Mouse (Mus musculus): ENCODE results near the gene Mri1. TPM values are rescaled to one million over a fixed set of nuclear protein-coding genes. Genes with fewer than 3 reads are reported as not detected.

Mri1 gene
- polyA plus RNA-seq, 1 experiment from 2014 or later, result 72.4 TPM

GRCm38 (mm10) chr8:84208381-84209380 lies 48.4 kb downstream of the Mri1 start:
- no peak for ATAC-seq
- H3K36me3 ChIP-seq, result peaks cover 23% of the 10 kb centered on the region; the same call in 1 of the 2 replicates
- H3K4me1 ChIP-seq (replicated peaks), result peaks cover 22% of the 10 kb centered on the region
- H3K4me3 ChIP-seq (replicated peaks), result no peak overlapping the region
- no peak overlapping the region for H3K4me2 ChIP-seq (replicated peaks)
- no peaks in the 10 kb centered on the region for H3K9me3 ChIP-seq
- 63% methylated on average over 17 of the region's 17 CpGs for WGBS
- no peaks in the 10 kb centered on the region for H3K27me3 ChIP-seq (replicated peaks)
- no peak overlapping the region for H3K9ac ChIP-seq
- peak overlapping the region; percentile 48; the same call in 1 of the 2 replicates for H3K27ac ChIP-seq

- ATAC-seq, result no peak
- WGBS, result 56% methylated on average over 7 of the region's 7 CpGs
- H3K4me1 ChIP-seq (replicated peaks), result peaks cover 30% of the 10 kb centered on the region
- H3K4me2 ChIP-seq (replicated peaks), result no peak overlapping the region
- no peak overlapping the region for H3K4me3 ChIP-seq (replicated peaks)
- peak overlapping the region; percentile 21; the same call in 1 of the 2 replicates for H3K9ac ChIP-seq
- H3K36me3 ChIP-seq, result peaks cover 22% of the 10 kb centered on the region; the same call in 1 of the 2 replicates
- no peaks in the 10 kb centered on the region for H3K9me3 ChIP-seq
- peak overlapping the region; percentile 48 for H3K27ac ChIP-seq
- H3K27me3 ChIP-seq (replicated peaks), result no peaks in the 10 kb centered on the region
Observed at GRCm38 (mm10) chr8:84207811-84208210, 49.3 kb downstream of the Mri1 start.

GRCm38 (mm10) chr8:84206666-84207065 lies 50.5 kb downstream of the Mri1 start:
- Histone ChIP-seq H3K27ac (no peak overlapping the region), H3K27me3 (replicated peaks) (no peaks in the 10 kb centered on the region), H3K4me1 (replicated peaks) (peaks cover 40% of the 10 kb centered on the region)

GRCm38 (mm10) chr8:84205073-84205472 lies 52.1 kb downstream of the Mri1 start:
- WGBS, result 97% methylated on average over 5 of the region's 5 CpGs
- no peaks in the 10 kb centered on the region for H3K9me3 ChIP-seq
- H3K36me3 ChIP-seq, result 0 out of 2 replicates have a peak, but pooled peaks cover 8% of the 10 kb centered on the region
- H3K4me1 ChIP-seq (replicated peaks), result peaks cover 48% of the 10 kb centered on the region
- H3K4me2 ChIP-seq (replicated peaks), result no peak overlapping the region
- no peak overlapping the region for H3K27ac ChIP-seq
- no peak overlapping the region for H3K9ac ChIP-seq
- no peaks in the 10 kb centered on the region for H3K27me3 ChIP-seq (replicated peaks)
- ATAC-seq, result no peak
- H3K4me3 ChIP-seq (replicated peaks), result no peak overlapping the region

More at GRCm38 (mm10) chr8:84206666-84207065, 50.5 kb downstream of the Mri1 start:
- 96% methylated on average over 3 of the region's 3 CpGs for WGBS
- Histone ChIP-seq H3K4me3 (replicated peaks) (no peak overlapping the region), H3K36me3 (peaks cover 13% of the 10 kb centered on the region; the same call in 1 of the 2 replicates), H3K4me2 (replicated peaks) (no peak overlapping the region), H3K9ac (no peak overlapping the region), H3K9me3 (no peaks in the 10 kb centered on the region)
- no peak for ATAC-seq

- ATAC-seq, result peak; percentile 9
- Histone ChIP-seq H3K4me1 (replicated peaks) (peaks cover 54% of the 10 kb centered on the region), H3K27me3 (replicated peaks) (no peaks in the 10 kb centered on the region), H3K9me3 (no peaks in the 10 kb centered on the region), H3K9ac (peak overlapping the region; percentile 64), H3K4me2 (replicated peaks) (peak overlapping the region; percentile 94), H3K4me3 (replicated peaks) (peak overlapping the region; percentile 73), H3K27ac (peak overlapping the region; percentile 94), H3K36me3 (0 out of 2 replicates have a peak, but pooled peaks cover 4% of the 10 kb centered on the region)
- WGBS, result 48% methylated on average over 13 of the region's 13 CpGs
Observed at GRCm38 (mm10) chr8:84203975-84204772, 53.0 kb downstream of the Mri1 start.

- Histone ChIP-seq H3K4me2 (replicated peaks) (peak overlapping the region; percentile 94), H3K9ac (peak overlapping the region; percentile 64), H3K4me3 (replicated peaks) (peak overlapping the region; percentile 73), H3K4me1 (replicated peaks) (peaks cover 61% of the 10 kb centered on the region), H3K9me3 (no peaks in the 10 kb centered on the region), H3K36me3 (no peaks in the 10 kb centered on the region), H3K27ac (peak overlapping the region; percentile 94), H3K27me3 (replicated peaks) (no peaks in the 10 kb centered on the region)
- peak; percentile 52 for ATAC-seq
- WGBS, result 7% methylated on average over 34 of the region's 34 CpGs
Observed at GRCm38 (mm10) chr8:84202938-84203917, 53.9 kb downstream of the Mri1 start.

GRCm38 (mm10) chr8:84202466-84202865 lies 54.7 kb downstream of the Mri1 start:
- Histone ChIP-seq H3K27ac (peak overlapping the region; percentile 94), H3K4me2 (replicated peaks) (peak overlapping the region; percentile 94), H3K9ac (0 out of 2 replicates have a peak overlapping the region, but pooled peaks have one; percentile 12), H3K27me3 (replicated peaks) (no peaks in the 10 kb centered on the region), H3K4me1 (replicated peaks) (peaks cover 61% of the 10 kb centered on the region), H3K36me3 (no peaks in the 10 kb centered on the region), H3K4me3 (replicated peaks) (peak overlapping the region; percentile 73), H3K9me3 (no peaks in the 10 kb centered on the region)
- ATAC-seq, result no peak
- 78% methylated on average over 9 of the region's 9 CpGs for WGBS

- ATAC-seq, result no peak; the same call in 1 of the 2 replicates
- peak overlapping the region; percentile 73 for H3K9ac ChIP-seq
- H3K27ac ChIP-seq, result peak overlapping the region; percentile 82
- H3K4me1 ChIP-seq (replicated peaks), result peaks cover 60% of the 10 kb centered on the region
- peak overlapping the region; percentile 73 for H3K4me3 ChIP-seq (replicated peaks)
- no peaks in the 10 kb centered on the region for H3K9me3 ChIP-seq
- H3K4me2 ChIP-seq (replicated peaks), result peak overlapping the region; percentile 94
- 41% methylated on average over 15 of the region's 15 CpGs for WGBS
- no peaks in the 10 kb centered on the region for H3K36me3 ChIP-seq
- no peaks in the 10 kb centered on the region for H3K27me3 ChIP-seq (replicated peaks)
Observed at GRCm38 (mm10) chr8:84201545-84202245, 55.4 kb downstream of the Mri1 start.

- Histone ChIP-seq H3K36me3 (no peaks in the 10 kb centered on the region), H3K4me3 (replicated peaks) (peak overlapping the region; percentile 73), H3K9ac (peak overlapping the region; percentile 73), H3K4me1 (replicated peaks) (peaks cover 60% of the 10 kb centered on the region), H3K27ac (peak overlapping the region; percentile 82), H3K4me2 (replicated peaks) (peak overlapping the region; percentile 94), H3K27me3 (replicated peaks) (no peaks in the 10 kb centered on the region), H3K9me3 (no peaks in the 10 kb centered on the region)
- peak; percentile 36 for ATAC-seq
- 3% methylated on average over 60 of the region's 70 CpGs for WGBS
Observed at GRCm38 (mm10) chr8:84200652-84201544, 56.2 kb downstream of the Mri1 start.

GRCm38 (mm10) chr8:84200126-84200555 lies 57.0 kb downstream of the Mri1 start:
- WGBS, result 20% methylated on average over 8 of the region's 8 CpGs
- peak overlapping the region; percentile 94 for H3K4me2 ChIP-seq (replicated peaks)
- no peaks in the 10 kb centered on the region for H3K27me3 ChIP-seq (replicated peaks)
- H3K9me3 ChIP-seq, result no peaks in the 10 kb centered on the region
- H3K4me3 ChIP-seq (replicated peaks), result peak overlapping the region; percentile 73
- H3K27ac ChIP-seq, result peak overlapping the region; percentile 82
- H3K36me3 ChIP-seq, result no peaks in the 10 kb centered on the region
- ATAC-seq, result no peak
- peak overlapping the region; percentile 73; the same call in 1 of the 2 replicates for H3K9ac ChIP-seq
- peaks cover 60% of the 10 kb centered on the region for H3K4me1 ChIP-seq (replicated peaks)
